Mouse (Mus musculus) gastrocnemius, postnatal 4 days (tissue): ENCODE results near the gene Bcl3. TPM values are rescaled to one million over a fixed set of nuclear protein-coding genes. Genes with fewer than 3 reads are reported as not detected.
A peak's percentile ranks its signal among the peaks of the same experiment; 100 is the strongest.

ENCODE experiments used
- DNase-seq, 2 experiments: peaks; one replicate each; pipeline ENCODE4 v3.0.0; 2021 to 2022; ENCODE audit warnings: low spot score in 2 of 2, mixed read lengths in 2 of 2
- total RNA-seq, 2 experiments: library from RNA; stranded (reverse); gene quantifications; 2 replicates each; pipeline ENCODE4 v1.2.3; 2021

The Bcl3 gene
- total RNA-seq, 2 experiments from 2014 or later, result 5.1 to 5.7 TPM

DNA sequence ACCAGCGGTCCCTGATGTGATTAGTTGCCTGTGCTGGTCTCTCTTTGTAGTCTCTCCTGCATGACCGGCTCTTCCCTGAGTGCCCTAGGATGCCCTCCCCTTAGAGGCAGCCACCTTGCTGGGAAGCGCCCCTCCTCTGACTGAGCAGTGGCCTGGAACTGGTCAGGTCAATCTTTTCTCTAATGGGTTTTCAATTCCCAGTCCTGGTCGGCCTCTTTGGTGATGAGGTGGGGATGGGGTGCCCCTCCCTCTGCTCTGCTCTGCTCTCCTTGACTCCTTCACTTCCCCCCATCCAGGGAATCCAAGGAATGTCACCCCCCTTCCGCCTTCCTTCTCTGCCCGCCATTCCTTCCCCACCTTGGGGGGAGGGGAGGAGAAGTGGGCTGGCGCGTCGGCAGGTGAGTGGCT is 51.6 kb downstream of the Bcl3 start, which contains the start of gene Bcam:
TSS of gene Bcam (minus strand) at position 33 of the 408 bp plus-strand sequence.
- DNase-seq, result no peak

GRCm38 (mm10) chr7:19770375-19770754 is 52.2 kb downstream of the Bcl3 start:
- peak; percentile 78 to 85 for DNase-seq

- DNase-seq, result no peak
Observed at GRCm38 (mm10) chr7:19769434-19770374, 52.9 kb downstream of the Bcl3 start.

GRCm38 (mm10) chr7:19769001-19769400 is 53.6 kb downstream of the Bcl3 start:
- DNase-seq, result no peak

DNA sequence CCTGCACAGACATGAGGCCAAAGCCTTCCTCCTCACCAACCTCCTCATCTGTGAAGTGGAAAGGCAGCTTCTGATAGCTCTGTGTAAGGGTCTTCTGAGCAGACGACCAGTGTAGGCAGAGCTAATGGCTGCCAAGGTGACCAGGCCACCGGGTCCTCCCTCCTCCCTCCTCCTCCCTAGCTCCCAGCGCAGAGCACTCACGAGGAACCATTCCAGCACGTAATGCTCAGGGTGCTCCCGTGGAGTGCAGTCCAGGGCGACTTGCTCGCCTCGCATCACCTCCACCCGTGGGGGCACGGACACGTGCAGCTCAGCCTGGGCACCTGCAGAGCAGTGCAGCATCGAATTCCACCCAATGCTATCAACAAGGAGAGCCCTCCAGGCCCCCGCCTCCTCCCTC is 54.3 kb downstream of the Bcl3 start:
- no peak for DNase-seq

DNA sequence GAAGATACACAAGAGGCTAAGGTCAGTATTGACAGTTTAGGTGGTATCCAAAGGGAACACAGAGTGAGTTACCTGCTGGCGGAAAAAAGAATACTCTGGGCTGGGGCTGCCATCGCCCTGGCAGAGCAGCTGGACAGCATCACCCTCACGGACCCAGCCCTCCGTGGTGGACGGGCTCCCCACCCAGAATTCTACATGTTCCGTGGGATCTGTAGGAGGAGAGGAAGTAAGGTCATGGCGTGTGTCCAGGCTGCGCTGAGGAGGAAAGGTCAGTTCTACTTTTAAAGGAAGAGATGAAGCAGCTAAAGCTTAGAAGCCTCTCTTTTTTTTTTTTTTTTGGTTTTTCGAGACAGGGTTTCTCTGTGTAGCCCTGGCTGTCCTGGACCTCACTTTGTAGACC is 58.0 kb downstream of the Bcl3 start:
- DNase-seq, result no peak

DNA sequence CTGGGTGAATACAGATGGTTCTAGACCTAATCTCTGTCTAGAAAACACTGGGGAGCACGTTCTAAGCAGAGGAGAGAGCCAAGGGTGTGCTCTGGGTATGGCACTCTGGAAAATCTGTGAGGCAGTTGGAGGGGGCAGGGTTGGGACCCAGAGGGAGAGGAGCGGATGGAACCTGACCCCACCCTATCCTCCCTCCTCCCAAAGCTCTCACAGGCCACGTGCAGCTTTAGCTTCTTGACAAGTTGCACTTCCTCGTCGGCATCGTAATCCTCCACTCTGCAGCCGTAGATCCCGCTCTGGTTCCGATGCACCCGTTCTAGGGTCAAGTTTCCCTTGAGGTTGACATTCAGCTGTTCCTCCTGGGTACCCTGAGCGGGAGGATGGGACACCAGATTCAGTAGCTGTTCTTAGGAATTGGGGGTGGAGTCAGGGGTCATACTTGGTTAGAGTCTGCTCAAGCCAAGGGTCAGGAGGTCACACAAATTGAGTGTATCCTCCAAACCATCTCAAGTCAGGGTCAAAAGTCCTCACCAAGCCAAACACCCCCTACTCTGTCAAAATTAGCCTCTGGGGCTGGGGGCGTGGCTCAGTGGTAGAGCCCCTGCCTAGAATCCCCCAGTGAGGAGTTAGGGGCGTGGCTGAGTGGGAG is 58.6 kb downstream of the Bcl3 start:
- DNase-seq, result no peak

DNA sequence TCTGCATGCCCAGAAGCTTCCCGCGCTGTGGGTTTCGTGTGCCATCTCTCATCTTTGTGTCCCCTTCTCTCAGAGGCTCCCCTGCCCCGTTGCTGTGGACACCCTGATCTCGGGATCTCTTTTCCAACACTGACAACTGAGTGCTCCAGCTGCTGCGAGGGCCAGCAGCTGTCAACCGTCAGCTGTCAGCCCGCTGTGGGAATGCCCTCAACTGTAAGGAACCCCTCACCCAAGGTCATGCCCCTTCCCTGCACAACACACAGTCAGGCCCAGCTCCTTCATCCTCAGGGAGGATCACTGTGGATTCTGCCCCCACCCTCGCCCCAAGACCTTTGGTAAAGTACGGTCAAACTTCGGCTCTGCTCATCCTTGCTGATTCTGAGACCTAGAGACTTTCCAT is 60.3 kb downstream of the Bcl3 start:
- no peak for DNase-seq

- no peak for DNase-seq
Observed at GRCm38 (mm10) chr7:19760021-19760420, 62.5 kb downstream of the Bcl3 start.

DNA sequence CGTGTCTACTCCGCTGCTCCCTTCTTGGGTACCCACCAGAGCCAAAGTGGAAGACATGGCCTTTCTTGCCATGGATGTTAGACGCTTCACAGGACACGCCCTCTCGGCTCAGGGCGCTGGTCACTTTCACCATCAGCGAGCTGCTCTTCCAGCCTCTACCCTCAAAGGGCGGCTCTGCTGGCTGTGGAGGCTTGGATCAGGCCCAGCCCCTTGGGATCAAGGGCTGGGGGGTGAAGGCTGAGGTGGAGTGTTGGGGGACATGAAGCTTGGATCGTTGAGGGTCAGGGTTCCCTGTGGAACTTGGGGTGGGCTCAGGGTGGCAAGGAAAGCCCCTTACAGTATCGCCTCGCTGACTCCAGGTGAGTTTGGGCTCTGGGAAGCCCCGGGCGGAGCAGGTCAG is 63.9 kb downstream of the Bcl3 start:
- no peak for DNase-seq

Other genes with a start within 250 kb of the Bcl3 start
- under 1 TPM in 1 of 2 experiments, not detected in 1; 0.17 TPM for gene Zfp296, start 245.5 kb downstream of the Bcl3 start, total RNA-seq
- gene Gemin7, start 245.2 kb downstream of the Bcl3 start, total RNA-seq, result 10 to 100 TPM; 52.3 to 56.4 TPM
- 10 to 100 TPM; 29.9 to 32.8 TPM for gene Clasrp, start 218.3 kb downstream of the Bcl3 start, total RNA-seq
- gene Relb, start 193.3 kb downstream of the Bcl3 start, total RNA-seq, result 10 to 100 TPM; 10.4 to 10.7 TPM
- gene Clptm1, start 157.7 kb downstream of the Bcl3 start, total RNA-seq, result 10 to 100 TPM; 51.9 to 62.0 TPM
- gene Apoc2, start 144.8 kb downstream of the Bcl3 start, total RNA-seq, result 1 to 10 TPM in 1 of 2 experiments, under 1 TPM in 1; 0.88 to 2.1 TPM
- gene Gm44805, start 141.3 kb downstream of the Bcl3 start, total RNA-seq, result not detected
- 1 to 10 TPM in 1 of 2 experiments, under 1 TPM in 1; 0.42 to 4.7 TPM for gene Apoc4, start 141.3 kb downstream of the Bcl3 start, total RNA-seq
- gene Apoc1, start 130.1 kb downstream of the Bcl3 start, total RNA-seq, result 10 to 100 TPM in 1 of 2 experiments, 1 to 10 TPM in 1; 1.7 to 14.7 TPM
- gene Apoe, start 123.6 kb downstream of the Bcl3 start, total RNA-seq, result 100 to 1,000 TPM; 136 to 167 TPM
- 10 to 100 TPM; 68.4 to 72.0 TPM for gene Tomm40, start 107.3 kb downstream of the Bcl3 start, total RNA-seq
- gene Nectin2, start 72.3 kb downstream of the Bcl3 start, total RNA-seq, result 10 to 100 TPM; 21.1 to 23.2 TPM
- gene Bcam, start 51.8 kb downstream of the Bcl3 start, total RNA-seq, result 100 to 1,000 TPM; 119 to 144 TPM
- gene Cblc, start 26.0 kb downstream of the Bcl3 start, total RNA-seq, result under 1 TPM; 0.76 to 0.96 TPM
- gene Gm19345, start 29.2 kb upstream of the Bcl3 start, total RNA-seq, result not detected
- gene Ceacam16, start 38.5 kb upstream of the Bcl3 start, total RNA-seq, result not detected
- not detected for gene Ceacam19, start 65.2 kb upstream of the Bcl3 start, total RNA-seq
- 10 to 100 TPM; 22.3 to 23.0 TPM for gene Pvr, start 98.4 kb upstream of the Bcl3 start, total RNA-seq
- not detected for gene Igsf23, start 128.0 kb upstream of the Bcl3 start, total RNA-seq
- gene Ceacam20, start 142.6 kb upstream of the Bcl3 start, total RNA-seq, result not detected
- not detected for gene Nlrp9b, start 168.7 kb upstream of the Bcl3 start, total RNA-seq